Mouse (Mus musculus) liver, postnatal 0 days (tissue): ENCODE data around the gene Tepsin.

Experiments
- CTCF ChIP-seq: sonication (generic); IDR thresholded peaks from 2 replicates; pipeline ENCODE4 v1.5.1; 2016; ENCODE audit warnings: antibody characterized with exemption, low read depth
- EP300 ChIP-seq: IDR thresholded peaks from 2 replicates; pipeline ENCODE4 v1.6.1; 2016; ENCODE audit warnings: antibody characterized with exemption, low read depth, mild to moderate bottlenecking

- TF ChIP-seq EP300 = peak; percentile 92
- TF ChIP-seq CTCF = no peak
Measured at GRCm38 (mm10) chr11:120098588-120099511, at the start of gene Tepsin, which contains the start of gene Ndufaf8.
